Mouse (Mus musculus) gastrocnemius, adult 18-20 months (tissue): ENCODE measurements around the gene Cradd. TPM values are rescaled to one million over a fixed set of nuclear protein-coding genes. Genes with fewer than 3 reads are reported as not detected.

Source experiments
- DNase-seq: peaks from one replicate; pipeline ENCODE4 v3.0.0; 2021; ENCODE audit warnings: low spot score
- total RNA-seq, 2 experiments: library from RNA; stranded (reverse); gene quantifications; 2 replicates each; pipeline ENCODE4 v1.2.3; 2021

Cradd gene
- total RNA-seq, 2 experiments from 2014 or later = 9.5 to 11.3 TPM

GRCm38 (mm10) chr10:95245680-95245982 lies 78.3 kb downstream of the Cradd start:
- DNase-seq = no peak

DNA sequence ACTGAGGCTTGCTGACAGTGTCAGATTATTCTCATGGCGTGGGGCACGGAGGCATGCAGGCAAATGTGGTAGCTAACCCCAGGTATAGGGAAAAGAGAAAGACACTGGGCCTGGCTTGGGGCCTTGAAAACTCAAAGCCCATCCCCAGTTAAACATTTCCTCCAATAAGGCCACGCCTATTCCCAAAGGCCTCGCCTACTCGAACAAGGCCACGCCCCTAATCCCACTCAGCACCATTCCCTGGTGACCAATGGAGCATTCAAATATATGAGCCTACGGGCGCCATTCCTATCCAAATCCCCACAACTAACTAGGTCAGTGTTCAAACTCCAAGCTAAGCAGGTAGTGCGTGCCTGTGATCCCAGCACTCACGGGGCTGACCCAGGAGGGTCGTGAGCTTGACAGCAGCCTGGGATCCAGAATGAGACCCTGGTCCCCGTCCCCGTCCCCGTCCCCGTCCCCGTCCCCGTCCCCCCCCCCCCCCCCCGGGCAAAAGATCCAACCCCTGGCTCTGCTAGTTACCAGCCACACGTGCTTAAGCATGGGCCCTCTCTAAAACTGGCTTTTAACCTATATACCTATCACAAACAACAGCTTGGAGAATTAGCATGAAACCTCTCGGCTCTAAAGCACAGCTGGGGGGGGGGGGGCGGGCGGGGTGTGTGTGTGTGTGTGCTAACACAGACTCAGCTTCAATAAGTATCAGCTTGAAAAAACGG lies 78.8 kb downstream of the Cradd start:
- no peak for DNase-seq

- DNase-seq = no peak
These were observed 84.5 kb downstream of the Cradd start for GRCm38 (mm10) chr10:95239196-95240069.

GRCm38 (mm10) chr10:95238667-95239066 lies 85.3 kb downstream of the Cradd start:
- no peak for DNase-seq

- no peak for DNase-seq
These were observed 87.7 kb downstream of the Cradd start for GRCm38 (mm10) chr10:95236226-95236625.

DNA sequence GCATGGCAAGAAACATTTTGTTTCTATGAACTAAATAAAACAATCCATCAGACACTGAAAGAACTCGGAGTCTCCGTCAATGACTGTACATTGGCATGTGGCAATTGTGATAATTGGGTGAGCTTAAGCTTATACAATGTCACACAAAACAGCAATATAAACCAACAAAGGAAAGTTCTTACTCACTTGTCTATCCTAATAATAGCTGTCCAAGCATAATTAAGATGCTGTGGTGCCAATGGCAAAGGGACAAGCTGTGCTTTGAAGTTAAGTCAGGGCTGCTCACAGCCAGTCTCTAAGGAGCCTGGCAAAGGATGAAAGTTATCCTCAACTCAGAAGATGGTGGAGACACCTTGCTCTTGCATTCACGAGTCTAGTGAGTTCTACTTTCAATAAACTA lies 89.3 kb downstream of the Cradd start:
- no peak for DNase-seq

DNA sequence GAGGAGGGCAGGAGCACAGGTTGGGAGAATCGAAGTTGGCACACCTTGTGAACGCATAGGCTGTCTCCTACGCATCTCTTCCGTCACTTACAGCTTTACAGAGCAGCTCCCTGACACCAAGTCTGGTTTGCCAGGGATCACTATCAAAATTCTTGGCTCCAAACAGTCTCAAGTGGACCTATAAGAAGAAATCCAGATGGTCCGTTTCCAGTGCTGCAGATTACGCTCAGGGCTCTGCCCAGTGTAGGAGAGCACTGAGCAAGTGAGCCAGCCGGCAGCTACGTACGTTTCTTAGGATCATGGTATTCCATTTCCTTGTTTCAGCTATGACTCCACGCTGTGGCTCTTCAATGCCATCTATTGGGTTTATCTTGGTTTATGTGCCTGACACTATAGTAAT lies 90.9 kb downstream of the Cradd start:
- no peak for DNase-seq

DNA sequence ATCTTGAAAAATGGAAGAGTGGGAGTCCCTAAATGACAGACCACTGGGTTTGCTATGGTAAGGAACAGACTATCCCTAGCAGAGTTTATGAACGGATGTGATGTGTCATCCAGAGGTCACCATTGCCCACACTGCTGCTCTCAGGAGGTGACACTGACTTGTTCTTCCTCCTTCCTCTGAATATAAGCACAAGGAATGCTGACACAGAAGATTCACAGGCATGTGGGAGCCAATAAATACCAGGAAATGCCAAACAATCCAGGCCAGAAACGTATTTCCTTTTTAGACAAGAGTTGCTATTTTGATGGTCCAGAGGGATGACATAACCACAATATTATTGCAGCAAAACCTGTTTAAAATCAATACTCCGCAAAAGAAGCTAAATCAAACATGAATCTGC lies 91.4 kb downstream of the Cradd start:
- DNase-seq = no peak

- DNase-seq = no peak
These were observed 95.7 kb downstream of the Cradd start for GRCm38 (mm10) chr10:95228192-95228591.

DNA sequence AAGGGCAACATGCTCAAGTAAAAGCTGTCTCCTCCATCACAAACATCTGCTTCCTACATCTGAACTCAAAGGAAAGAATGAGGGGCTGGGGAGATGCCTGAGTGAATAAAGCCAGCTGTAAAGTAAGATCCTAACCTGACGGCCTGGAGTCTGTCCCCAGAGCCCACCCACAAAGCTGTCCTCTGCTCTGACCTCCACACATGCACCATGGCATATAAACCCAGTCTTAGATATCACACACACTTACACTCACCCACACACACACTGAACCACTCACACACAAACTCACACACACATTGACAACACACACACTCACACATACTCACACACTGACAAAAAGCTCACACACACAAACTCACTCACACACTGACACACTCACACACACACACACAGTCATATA lies 96.3 kb downstream of the Cradd start:
- no peak for DNase-seq

DNA sequence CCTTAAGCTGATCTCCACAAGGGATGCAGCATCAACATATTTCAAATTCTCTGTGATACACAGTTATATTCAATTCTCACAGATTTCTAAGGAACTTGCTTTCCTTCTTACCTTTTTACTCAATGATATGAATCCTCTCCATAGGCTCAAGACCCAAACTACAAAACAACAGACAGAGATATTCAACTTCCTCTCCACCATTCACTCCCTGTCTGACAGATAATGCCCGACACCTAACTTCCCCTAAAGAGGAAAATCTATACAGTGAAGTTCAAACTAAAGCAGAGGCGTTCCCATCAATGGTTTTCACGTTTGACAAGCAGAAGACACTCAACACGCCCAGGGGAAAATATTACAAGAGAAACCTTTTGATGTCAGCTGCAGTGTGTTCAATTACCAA lies 97.2 kb downstream of the Cradd start:
- DNase-seq = no peak

GRCm38 (mm10) chr10:95225006-95225405 lies 98.9 kb downstream of the Cradd start:
- DNase-seq = no peak

DNA sequence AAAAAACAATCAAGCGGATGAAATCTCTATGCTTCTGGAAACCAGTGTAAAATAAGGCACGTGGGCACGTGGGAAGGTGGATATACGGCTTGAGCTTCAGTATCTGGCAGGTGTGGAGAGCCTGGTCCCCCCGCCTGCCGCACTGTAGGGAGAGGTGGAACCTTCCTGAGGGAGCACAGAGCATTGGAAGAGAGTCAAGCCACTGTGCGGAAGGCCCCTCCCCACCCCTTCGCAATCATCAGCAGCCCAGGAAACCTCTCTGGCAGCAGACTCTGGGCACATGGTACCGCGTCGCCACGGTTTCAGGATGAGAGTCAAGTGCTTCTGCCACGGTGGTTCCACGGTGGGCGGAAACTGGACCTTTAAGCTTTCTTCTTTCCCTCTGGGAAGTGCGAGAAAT lies 100.7 kb downstream of the Cradd start:
- DNase-seq = no peak

GRCm38 (mm10) chr10:95221914-95222313 lies 102.0 kb downstream of the Cradd start:
- no peak for DNase-seq

GRCm38 (mm10) chr10:95220536-95220935 lies 103.4 kb downstream of the Cradd start:
- DNase-seq = no peak

- DNase-seq = no peak
These were observed 105.3 kb downstream of the Cradd start for GRCm38 (mm10) chr10:95218683-95219060.

DNA sequence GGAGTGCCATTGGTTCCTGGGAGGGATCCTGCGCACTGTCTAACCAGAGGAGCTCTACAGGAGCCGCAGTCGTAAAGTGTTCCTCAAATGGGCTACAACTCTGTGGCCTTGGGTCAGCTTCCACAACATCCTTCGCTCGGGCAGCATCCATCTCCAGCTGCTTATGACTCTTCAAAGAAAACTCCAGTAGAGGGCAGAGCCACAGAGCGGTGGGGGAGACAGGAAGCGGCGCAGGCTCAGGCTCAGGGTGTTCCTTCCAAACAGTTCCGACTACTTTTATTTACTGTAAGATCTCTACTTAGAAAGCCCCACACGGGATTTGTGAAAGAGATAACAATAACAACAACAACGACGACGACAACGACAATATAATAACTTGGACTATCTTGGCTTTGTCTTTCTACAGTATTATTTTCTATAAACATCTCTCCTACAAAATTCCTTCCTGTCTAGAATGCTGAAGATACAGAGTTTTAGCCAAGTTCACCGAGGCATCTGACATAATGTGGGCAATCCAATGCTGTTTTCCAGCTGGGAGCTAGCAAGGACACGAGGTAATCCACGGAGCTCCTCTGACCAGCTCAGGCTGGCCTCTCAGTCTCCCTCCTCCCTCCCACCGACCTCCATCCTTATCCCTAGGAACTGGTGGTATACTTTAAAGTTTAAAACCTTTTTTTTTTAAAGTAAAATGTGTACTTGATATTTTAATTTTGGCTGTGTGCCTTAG lies 105.8 kb downstream of the Cradd start:
- no peak for DNase-seq

GRCm38 (mm10) chr10:95215324-95215723 lies 108.6 kb downstream of the Cradd start:
- DNase-seq = no peak

DNA sequence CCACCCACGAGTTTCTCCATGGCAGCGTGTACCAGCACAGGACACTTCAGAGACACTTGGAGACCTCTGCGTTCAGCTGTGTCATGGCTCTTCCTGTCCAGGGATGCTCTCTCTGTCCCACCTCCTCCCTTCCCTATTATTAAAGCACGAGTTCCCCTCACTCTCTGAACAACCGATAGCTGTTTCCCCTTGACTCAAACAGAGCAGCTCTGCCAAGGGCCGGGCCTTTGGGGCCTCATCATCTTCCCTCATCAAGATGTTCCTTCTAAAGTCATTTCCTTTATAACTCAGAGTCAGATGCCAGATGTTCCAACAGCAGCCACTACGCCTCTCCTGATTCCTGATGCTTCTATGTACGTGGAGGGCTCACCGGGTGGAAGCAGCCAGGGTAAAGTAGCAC lies 110.1 kb downstream of the Cradd start:
- DNase-seq = no peak

DNA sequence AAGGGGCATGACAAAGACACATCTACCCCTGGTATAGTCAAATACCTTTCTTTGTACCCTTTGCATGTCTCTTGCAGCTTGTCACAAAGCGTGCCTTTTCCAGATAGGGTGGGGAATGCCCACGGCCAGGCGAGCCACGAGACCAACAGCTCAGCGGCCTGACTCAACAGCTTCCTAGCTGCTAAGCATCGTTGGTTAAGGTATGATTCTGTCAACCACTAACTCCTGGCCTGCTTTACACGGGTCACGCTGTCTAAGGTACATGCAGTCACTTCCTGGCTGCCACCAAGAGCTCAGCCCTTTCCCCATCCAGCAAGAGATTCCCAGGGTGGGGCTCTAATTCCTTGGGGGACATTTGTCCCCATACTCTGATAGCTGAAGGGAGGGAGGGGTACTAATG lies 110.6 kb downstream of the Cradd start:
- no peak for DNase-seq

- no peak for DNase-seq
These were observed 112.3 kb downstream of the Cradd start for GRCm38 (mm10) chr10:95211660-95212059.

GRCm38 (mm10) chr10:95210664-95211372 lies 113.1 kb downstream of the Cradd start:
- no peak for DNase-seq
